Mouse (Mus musculus) liver, postnatal 0 days (tissue): ENCODE results near the gene Atp5b.

Source experiments
- CTCF ChIP-seq: sonication (generic); IDR thresholded peaks from 2 replicates; pipeline ENCODE4 v1.5.1; 2016; ENCODE audit warnings: antibody characterized with exemption, low read depth
- EP300 ChIP-seq: IDR thresholded peaks from 2 replicates; pipeline ENCODE4 v1.6.1; 2016; ENCODE audit warnings: antibody characterized with exemption, low read depth, mild to moderate bottlenecking

DNA sequence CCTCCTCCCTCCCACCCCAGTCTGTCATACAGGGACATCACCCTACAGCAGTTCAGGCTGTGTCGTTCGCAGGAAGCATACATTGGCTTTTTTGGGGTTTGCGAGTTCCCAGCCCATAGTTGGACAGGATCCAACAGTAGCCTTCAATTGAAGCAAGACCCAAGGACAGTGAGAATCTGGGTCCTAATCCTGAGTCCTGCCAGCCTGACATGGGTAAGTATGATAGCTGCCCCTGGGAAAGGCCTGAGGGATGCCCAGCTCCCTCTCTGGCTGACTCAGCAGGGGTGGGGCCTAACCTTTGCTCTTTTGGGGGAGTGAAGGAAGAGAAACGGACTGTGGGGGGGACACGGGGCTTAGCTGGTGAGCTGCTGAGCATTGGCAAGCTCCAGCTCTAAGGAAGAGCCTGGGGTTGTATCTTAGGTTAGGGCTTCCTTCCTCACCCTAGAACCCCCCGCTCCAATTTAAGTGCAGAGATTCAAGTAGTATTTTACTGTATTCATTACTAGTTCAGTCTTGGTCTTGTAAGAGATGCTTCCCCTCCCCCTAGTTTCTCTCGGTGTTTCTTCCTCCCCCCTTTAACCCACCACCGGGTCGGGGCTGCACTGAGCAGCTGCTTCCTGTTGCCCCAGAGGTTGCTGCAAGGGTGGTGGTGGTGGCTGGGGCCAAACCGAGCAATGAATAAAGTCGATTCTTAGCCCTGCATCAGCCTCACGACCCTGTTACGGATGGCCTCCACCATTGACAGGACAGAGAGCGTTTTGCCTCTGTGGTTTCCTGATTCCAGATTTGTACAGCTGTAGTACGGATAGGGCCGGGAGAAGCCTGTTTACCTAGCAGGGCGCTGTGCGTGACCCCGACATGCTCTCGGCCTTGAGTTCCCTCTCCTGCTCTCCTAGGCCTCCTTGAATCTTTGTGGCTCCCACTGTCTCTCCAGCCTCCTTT lies 8.8 kb downstream of the Atp5b start, which contains the start of gene Baz2a:
- TF ChIP-seq CTCF (no peak), EP300 (no peak)
